Mouse (Mus musculus) midbrain, postnatal 0 days (tissue): ENCODE measurements around the gene Susd5. TPM values are rescaled to one million over a fixed set of nuclear protein-coding genes. Genes with fewer than 3 reads are reported as not detected.

Experiments used
- ATAC-seq: fragments of 200-750 bp; cut with Nextera tagmentation; 2 replicates; pipeline ENCODE4 v1.8.0; 2017; ENCODE audit warnings: moderate number of reproducible peaks, mild to moderate bottlenecking, moderate TSS enrichment, moderate library complexity; ENCODE audit not compliant: low FRiP score
- DNase-seq: peaks from one replicate; pipeline ENCODE4 v3.0.0-alpha.2; 2015; ENCODE audit warnings: low spot score
- H3K27ac ChIP-seq: fragments of 300-500 bp; sonication (generic); 2 replicates; pipeline ENCODE4 v1.5.1; 2014; ENCODE audit warnings: low read depth, mild to moderate bottlenecking, low read length, mixed read lengths
- H3K27me3 ChIP-seq: fragments of 300-500 bp; sonication (generic); 2 replicates; pipeline ENCODE4 v1.6.1; 2014; ENCODE audit warnings: low read length, control low read depth, mixed read lengths; ENCODE audit not compliant: insufficient read depth
- H3K36me3 ChIP-seq: fragments of 300-500 bp; sonication (generic); 2 replicates; pipeline ENCODE4 v1.6.1; 2014; ENCODE audit warnings: low read length, control low read depth, mixed read lengths; ENCODE audit not compliant: insufficient read depth
- H3K4me1 ChIP-seq: fragments of 300-500 bp; sonication (generic); 2 replicates; pipeline ENCODE4 v1.6.1; 2014; ENCODE audit warnings: mild to moderate bottlenecking, control low read depth, antibody characterized with exemption, low read length, mixed read lengths; ENCODE audit not compliant: insufficient read depth
- H3K4me2 ChIP-seq: fragments of 300-500 bp; sonication (generic); 2 replicates; pipeline ENCODE4 v1.6.1; 2014; ENCODE audit warnings: low read depth, mild to moderate bottlenecking, low read length, mixed read lengths; ENCODE audit not compliant: poor library complexity, severe bottlenecking
- H3K4me3 ChIP-seq: fragments of 300-500 bp; sonication (generic); 2 replicates; pipeline ENCODE4 v1.5.1; 2014; ENCODE audit warnings: low read depth, mild to moderate bottlenecking, low read length, moderate library complexity
- H3K9ac ChIP-seq: fragments of 300-500 bp; sonication (generic); replicated peaks from 2 replicates; pipeline ENCODE4 v1.6.1; 2014; ENCODE audit warnings: mild to moderate bottlenecking, low read length, moderate library complexity, mixed read lengths; ENCODE audit not compliant: poor library complexity, severe bottlenecking
- H3K9me3 ChIP-seq: fragments of 300-500 bp; sonication (generic); 2 replicates; pipeline ENCODE4 v1.6.1; 2016; ENCODE audit warnings: low read length, control low read depth
- CTCF ChIP-seq: IDR thresholded peaks from 2 replicates; pipeline ENCODE4 v1.5.1; 2016; ENCODE audit warnings: antibody characterized with exemption, mild to moderate bottlenecking
- WGBS: fragments of 180-500 bp; shearing (Covaris S2); extraction: QIAGEN DNeasy Blood & Tissue Kit; methylation state at CpG from one replicate; pipeline ENCODE4 v1.1.7; 2014; 5-methylcytosine and 5-hydroxymethylcytosine counted together
- polyA plus RNA-seq: library from polyadenylated mRNA; unstranded; fragments of >200 nt; fragmentation: Nextera tagmentation; extraction: Ambion mirVana; gene quantifications from 2 replicates; pipeline ENCODE4 v1.2.1, GENCODE M21; 2015
- total RNA-seq: library from RNA; depleted of rRNA; stranded (reverse); fragments of >200 nt; gene quantifications from 2 replicates; pipeline ENCODE4 v1.2.3, GENCODE M21; 2014

Gene Susd5
- total and polyA plus RNA-seq, 2 experiments from 2014 or later: 1.1 to 2.4 TPM

DNA sequence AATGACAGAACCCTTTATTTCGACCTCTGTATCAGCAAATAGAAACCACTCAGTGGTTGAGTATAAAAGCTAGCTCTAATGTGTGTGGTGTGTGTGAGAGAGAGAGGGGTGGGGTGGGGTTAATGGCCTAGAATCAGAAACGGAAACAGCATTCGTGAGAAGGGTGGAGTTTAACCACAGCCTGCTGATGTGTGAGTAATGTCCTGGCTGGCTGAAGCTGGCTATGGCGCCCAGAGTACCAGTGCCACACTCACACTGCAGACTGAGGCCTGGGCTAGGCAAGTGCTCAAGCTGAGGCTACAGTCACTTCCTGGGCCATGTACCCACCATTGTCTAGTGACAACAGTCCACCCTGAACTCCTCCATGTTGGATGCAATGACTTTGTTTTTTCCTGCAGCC is 40.5 kb upstream of the Susd5 start:
- no peak for TF ChIP-seq CTCF
- ATAC-seq (no peak), DNase-seq (no peak)
- WGBS: 80% methylated on average over 4 of the region's 4 CpGs
- H3K9ac ChIP-seq: no peak overlapping the region
- no peaks in the 10 kb centered on the region for H3K36me3 ChIP-seq
- no peaks in the 10 kb centered on the region for H3K27me3 ChIP-seq
- no peaks in the 10 kb centered on the region for H3K9me3 ChIP-seq
- H3K27ac ChIP-seq: no peak overlapping the region
- no peaks in the 10 kb centered on the region for H3K4me1 ChIP-seq
- H3K4me2 ChIP-seq: no peak overlapping the region
- H3K4me3 ChIP-seq: no peak overlapping the region

DNA sequence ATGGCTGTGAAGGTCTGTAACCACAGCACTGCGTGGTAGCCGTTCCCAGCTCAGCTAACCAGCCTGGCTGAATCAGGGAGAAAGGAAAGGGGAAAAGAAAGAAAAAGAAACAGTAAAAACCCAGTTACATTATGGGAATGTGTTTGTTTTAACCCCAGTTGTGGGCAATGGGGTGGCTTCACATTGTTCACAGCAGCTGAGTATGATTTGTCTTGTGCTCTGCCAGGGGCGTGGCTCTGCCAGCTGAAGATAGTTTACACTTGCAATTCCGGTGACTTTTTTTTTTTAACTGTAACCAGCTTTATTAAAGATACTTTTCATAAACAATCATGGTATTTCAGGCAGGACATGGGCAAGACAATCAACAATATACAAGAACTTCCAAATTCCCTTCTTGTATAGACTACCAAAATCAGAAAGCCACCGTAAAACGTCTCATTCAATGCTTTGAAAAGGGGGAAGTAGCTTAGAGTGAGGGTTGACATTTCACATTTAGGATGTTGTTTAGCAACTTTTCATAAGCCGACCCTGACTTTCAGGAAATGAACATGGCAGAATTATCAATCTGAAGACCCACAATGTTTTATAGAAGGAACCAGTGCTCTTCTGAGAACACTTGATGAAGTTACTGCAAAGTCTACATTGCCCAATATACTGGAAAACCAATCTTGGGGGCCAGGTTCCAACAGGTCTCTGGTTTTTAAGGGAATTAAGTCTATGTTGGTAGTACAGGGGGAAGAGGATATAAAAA is 37.8 kb upstream of the Susd5 start:
- DNase-seq (no peak), ATAC-seq (no peak)
- Histone ChIP-seq H3K27ac (no peak overlapping the region), H3K4me1 (no peaks in the 10 kb centered on the region), H3K36me3 (no peaks in the 10 kb centered on the region), H3K27me3 (no peaks in the 10 kb centered on the region), H3K9ac (no peak overlapping the region), H3K4me2 (no peak overlapping the region), H3K4me3 (no peak overlapping the region), H3K9me3 (no peaks in the 10 kb centered on the region)
- no peak for TF ChIP-seq CTCF
- WGBS: 93% methylated on average over 7 of the region's 7 CpGs

DNA sequence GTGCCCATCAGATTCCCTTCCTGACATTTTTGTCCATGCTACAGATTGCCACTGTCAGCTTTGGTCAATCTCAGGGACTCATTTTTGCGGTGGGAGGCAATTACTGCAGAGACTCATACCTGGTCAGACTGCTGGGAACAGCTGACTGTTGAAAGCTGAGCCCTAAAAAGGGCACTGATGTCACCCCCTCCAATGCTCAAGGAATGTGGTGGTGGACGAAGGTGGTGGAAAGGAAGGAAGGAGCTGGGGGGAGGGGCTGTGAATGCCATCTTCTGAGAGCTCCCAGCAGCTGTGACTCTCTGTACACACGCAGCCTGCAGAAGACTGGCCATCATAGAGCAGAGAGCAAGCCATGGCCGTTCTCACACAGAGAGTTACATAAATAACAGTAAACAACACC is 34.8 kb upstream of the Susd5 start:
- no peak overlapping the region for H3K4me3 ChIP-seq
- ATAC-seq: no peak
- no peak overlapping the region for H3K9ac ChIP-seq
- 65% methylated on average over 4 of the region's 4 CpGs for WGBS
- no peak for DNase-seq
- H3K27ac ChIP-seq: no peak overlapping the region
- H3K27me3 ChIP-seq: no peaks in the 10 kb centered on the region
- TF ChIP-seq CTCF: no peak
- 0 out of 2 replicates have a peak, but pooled peaks cover 7% of the 10 kb centered on the region for H3K4me1 ChIP-seq
- H3K4me2 ChIP-seq: no peak overlapping the region
- no peaks in the 10 kb centered on the region for H3K36me3 ChIP-seq
- H3K9me3 ChIP-seq: no peaks in the 10 kb centered on the region

DNA sequence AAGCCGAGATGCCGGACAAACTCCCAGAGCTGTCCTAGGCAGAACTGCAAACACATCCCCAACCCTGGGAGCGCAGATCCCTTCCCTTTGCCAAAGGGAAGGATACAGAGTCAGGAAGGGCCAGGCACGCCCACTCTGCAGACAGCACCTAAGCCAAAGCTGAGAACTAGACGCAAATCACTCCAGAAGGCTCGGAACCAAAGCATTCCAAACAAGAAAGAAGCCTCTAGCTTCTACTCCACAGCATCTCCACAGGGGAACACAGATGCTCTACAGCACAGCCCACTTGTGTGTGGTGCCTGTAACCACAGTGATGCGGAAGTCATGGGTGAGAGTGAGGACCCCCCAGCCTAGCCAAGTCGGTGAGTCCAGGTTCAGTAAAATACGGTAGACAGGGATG is 31.8 kb upstream of the Susd5 start:
- H3K4me3 ChIP-seq: peak overlapping the region; percentile 69
- no peaks in the 10 kb centered on the region for H3K9me3 ChIP-seq
- no peak overlapping the region for H3K27ac ChIP-seq
- WGBS: 58% methylated on average over 9 of the region's 9 CpGs
- no peak for DNase-seq
- no peaks in the 10 kb centered on the region for H3K27me3 ChIP-seq
- no peak for ATAC-seq
- H3K36me3 ChIP-seq: no peaks in the 10 kb centered on the region
- H3K4me1 ChIP-seq: 0 out of 2 replicates have a peak, but pooled peaks cover 7% of the 10 kb centered on the region
- H3K4me2 ChIP-seq: peak overlapping the region; percentile 81
- no peak for TF ChIP-seq CTCF
- H3K9ac ChIP-seq: peak overlapping the region; percentile 81; the same call in 1 of the 2 replicates

DNA sequence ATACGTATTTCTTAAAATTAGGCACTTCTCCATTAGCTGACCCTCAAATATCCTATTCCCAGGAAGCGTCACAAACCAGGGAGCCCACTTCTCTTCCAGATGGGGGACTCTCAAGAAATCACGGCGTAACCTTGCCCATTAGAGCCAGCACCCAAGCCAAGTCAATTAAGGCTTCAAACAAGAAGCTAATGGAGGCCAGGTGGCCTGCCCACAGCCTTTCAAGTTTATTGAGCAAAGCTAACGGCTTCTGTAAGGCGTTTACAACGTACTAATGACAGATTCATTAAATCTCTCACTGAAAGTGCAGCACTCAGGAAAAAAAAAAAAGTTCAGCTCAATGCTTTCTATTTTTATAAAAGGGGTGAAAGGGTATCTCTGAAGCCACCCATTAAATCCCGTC is 31.1 kb upstream of the Susd5 start:
- Histone ChIP-seq H3K36me3 (no peaks in the 10 kb centered on the region), H3K27me3 (no peaks in the 10 kb centered on the region), H3K4me3 (peak overlapping the region; percentile 69), H3K9ac (peak overlapping the region; percentile 81), H3K4me2 (peak overlapping the region; percentile 81), H3K9me3 (no peaks in the 10 kb centered on the region), H3K27ac (no peak overlapping the region), H3K4me1 (0 out of 2 replicates have a peak, but pooled peaks cover 7% of the 10 kb centered on the region)
- ATAC-seq (no peak), DNase-seq (no peak)
- WGBS: 19% methylated on average over 8 of the region's 8 CpGs
- no peak for TF ChIP-seq CTCF

DNA sequence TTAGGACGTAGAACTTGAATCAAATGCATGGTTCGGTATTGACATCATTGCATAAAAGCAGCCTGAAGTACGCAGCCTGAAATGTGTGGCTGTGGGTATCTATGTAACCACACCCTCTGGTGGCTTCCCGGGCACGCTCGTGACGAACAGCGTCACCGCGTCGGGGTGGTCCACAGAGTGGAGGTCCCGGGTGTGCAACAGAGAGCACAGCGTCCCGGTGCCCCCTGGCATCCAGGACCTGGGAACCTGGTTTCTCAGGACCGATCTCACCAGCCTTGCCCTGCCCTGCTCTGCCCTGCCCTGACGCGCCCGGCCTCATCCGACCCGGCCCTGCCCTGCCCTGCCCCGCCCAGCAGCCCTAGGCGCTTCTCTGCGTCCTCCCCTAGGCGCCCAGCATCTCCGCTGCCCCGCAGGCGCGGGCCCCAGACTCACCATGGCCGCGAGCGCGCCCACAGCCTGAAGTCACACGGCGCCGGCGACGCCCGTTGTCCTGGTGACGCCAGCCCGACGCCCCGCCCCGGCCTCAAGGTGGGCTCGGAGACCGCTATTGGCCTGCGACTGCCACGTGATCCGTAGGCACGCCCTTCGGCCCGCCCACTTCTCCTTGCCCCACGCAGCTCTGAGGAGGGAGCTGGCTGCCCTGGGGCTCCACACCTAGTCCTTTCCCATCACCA is 30.5 kb upstream of the Susd5 start:
- Histone ChIP-seq H3K4me2 (peak overlapping the region; percentile 81), H3K9ac (peak overlapping the region; percentile 81), H3K4me3 (peak overlapping the region; percentile 69), H3K36me3 (no peaks in the 10 kb centered on the region), H3K27me3 (no peaks in the 10 kb centered on the region), H3K9me3 (no peaks in the 10 kb centered on the region), H3K4me1 (0 out of 2 replicates have a peak, but pooled peaks cover 7% of the 10 kb centered on the region), H3K27ac (peak overlapping the region; percentile 79)
- DNase-seq (peak; percentile 92), ATAC-seq (peak; percentile 96)
- TF ChIP-seq CTCF: peak; percentile 48
- under 1% methylated on average over 43 of the region's 52 CpGs for WGBS
